Mouse (Mus musculus): ENCODE measurements around the gene Zdhhc16.

Zdhhc16 gene

DNA sequence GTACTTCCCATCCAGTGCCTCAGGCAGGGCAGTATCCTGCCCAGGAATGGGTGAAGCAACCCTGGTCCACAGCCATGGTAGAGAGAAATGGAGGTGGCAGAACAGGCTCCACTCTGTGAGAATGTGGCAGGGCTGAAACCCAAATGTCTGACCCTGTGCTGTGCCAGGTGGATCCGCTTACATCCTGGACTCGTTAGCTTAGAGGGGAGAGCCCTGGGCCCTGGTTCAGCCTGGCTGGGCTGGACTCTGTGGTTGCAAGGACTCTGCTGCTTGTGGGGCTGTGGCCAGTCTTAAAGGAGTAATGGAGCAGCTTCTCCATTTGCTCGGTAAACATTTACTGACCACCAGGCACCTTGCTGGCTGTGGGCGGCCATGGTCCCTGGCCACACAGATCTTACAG, 53.9 kb downstream of the Zdhhc16 start:
- DNase-seq (ENCODE audit: low spot score in 2 of 2), result no peak

DNA sequence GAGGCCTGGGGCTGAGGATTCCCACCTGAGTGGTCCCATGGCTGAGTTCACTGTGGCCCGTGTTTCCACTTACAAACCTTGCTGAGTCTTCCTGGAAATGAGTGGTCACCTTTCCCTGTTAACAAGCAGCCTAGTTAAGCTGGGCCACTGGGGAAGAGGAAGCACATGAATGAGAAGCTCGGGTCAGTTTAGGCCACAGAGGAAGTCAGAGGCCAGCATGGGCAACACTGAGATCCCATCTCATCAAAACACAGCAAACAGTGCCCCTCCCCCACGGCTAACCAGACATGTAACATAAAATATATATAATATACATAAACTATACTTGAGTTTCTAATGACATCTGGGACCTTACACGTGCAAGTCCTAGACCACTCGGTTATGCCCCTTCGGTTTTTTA, 56.5 kb downstream of the Zdhhc16 start:
- DNase-seq (ENCODE audit: low spot score in 2 of 2), result no peak

DNA sequence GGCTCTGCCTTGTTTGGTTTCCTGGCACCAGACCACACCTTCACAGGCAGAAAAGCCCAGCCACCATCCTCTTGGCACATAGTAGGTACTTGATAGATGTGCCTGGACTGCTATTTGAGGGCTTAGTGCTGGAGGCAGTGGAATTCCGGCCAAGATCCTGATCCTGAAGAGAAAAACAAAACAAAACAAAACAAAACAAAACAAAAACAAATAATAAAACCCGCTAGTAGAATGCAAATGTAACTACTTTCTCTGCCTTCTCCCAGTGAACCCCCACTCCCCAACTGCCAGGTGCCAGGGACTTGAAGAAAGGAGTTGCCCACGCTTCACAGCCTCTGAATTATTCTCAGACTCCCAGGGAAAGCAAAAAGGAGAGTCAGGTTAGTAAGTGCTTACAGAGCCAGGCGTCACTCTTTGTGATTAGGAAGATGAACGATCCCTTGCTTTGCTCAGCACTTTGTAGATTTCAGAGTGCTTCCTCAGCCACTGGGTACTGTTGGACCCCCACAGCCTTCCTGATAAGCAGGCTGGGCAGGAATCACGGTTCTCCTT, 58.7 kb downstream of the Zdhhc16 start:
- DNase-seq (ENCODE audit: low spot score in 2 of 2), result no peak

- DNase-seq (ENCODE audit: low spot score in 2 of 2), result no peak
These were observed 59.7 kb downstream of the Zdhhc16 start for GRCm38 (mm10) chr19:41992971-41993370.

DNA sequence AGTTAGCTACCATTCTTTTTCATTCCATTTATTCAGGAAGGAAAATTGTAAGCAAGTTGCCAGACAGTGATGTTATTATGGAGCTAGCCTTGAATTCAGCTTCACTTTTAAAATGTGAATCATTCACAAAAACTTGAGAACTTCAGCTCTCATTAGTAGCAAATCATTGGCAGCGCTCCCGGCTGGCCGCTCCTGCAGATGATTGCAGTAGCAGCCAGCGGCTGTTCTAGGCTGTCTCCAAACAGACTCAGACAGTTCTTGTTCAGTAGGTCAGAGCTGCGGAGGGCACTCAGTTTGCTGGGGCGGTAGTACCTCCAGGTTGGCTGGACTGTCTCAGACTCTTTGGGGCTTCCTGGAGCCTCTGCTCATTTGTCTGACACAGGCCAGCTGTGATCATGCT, 60.2 kb downstream of the Zdhhc16 start:
- no peak for DNase-seq (ENCODE audit: low spot score in 2 of 2)

Data from natural killer cell, adult 2 months (primary cell).